ENCODE assay signal across 8 mouse cellular contexts in the genomic region with DNA sequence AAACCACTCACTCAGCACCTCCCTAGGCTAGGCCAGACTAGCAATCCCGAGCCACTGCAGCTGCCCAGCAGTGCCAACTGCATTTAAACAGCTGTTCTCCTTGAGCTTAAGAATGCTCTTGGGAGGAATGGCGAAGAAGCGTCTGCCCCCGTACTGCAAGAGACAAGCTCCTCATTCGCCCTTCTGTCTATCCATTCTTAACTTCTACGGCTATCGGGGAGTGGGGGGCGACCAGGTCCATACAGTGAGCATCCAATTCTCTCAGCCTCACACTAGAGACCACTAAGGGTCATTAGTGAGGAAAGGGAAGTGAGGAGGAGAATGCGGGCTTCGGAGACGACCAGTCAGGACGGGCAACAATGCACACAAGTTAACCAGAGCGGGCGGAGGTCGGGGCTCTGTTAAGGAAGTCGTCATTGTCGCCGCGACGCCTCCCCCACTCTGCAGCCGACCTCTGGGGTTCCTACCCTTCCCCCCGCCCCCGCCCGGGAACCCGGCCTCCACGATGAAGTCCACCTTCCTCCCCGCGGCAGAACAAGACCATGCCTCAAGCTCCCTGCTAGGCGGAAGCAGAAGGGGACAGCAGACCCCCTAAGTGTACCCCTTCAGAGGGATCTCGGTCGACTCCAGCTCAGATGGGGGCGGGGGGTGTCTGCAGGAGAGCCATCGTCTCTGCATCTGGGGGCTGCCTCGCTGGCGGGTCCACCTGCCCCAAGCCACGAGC. TPM values are rescaled to one million over a fixed set of nuclear protein-coding genes. Genes with fewer than 3 reads are reported as not detected.
DNase-seq lines count a peak whose midpoint lies in the region; ATAC-seq and TF ChIP-seq lines count a peak whose summit lies in the region.

Gene Nkiras2, plus strand, starts transcription at position 484 of the 724 bp plus-strand sequence.

- 0 out of 2 replicates have a peak, but pooled peaks cover 10% of the 10 kb centered on the region for H3K36me3 ChIP-seq in embryonic facial prominence, embryonic 12.5 days
- no peaks in the 10 kb centered on the region for H3K36me3 ChIP-seq in heart, embryonic 11.5 days (ENCODE audit: control insufficient read depth, insufficient read depth, low read length)
- H3K36me3 ChIP-seq in kidney, embryonic 15.5 days, result peaks cover 7% of the 10 kb centered on the region; the same call in 1 of the 2 replicates
- peaks cover 11% of the 10 kb centered on the region for H3K36me3 ChIP-seq in liver, embryonic 12.5 days
- H3K36me3 ChIP-seq in myocyte (ENCODE audit: control insufficient read depth, insufficient read depth), result peaks cover 5% of the 10 kb centered on the region
- no peaks in the 10 kb centered on the region for H3K36me3 ChIP-seq in testis, adult 2 months (ENCODE audit: control insufficient read depth, insufficient read depth, low read length)

- peaks cover 51% of the 10 kb centered on the region for H3K79me2 ChIP-seq in myocyte (ENCODE audit: control insufficient read depth, insufficient read depth)

- TF ChIP-seq POLR2A in myocyte (IDR thresholded peaks at IDR 0.05; ENCODE audit: insufficient read length, low read depth), result peak; percentile 26
- no peak for TF ChIP-seq POLR2A in testis, adult 2 months (IDR thresholded peaks at IDR 0.05; ENCODE audit: control insufficient read depth, low read depth, low read length)

- H3K27ac ChIP-seq in embryonic facial prominence, embryonic 12.5 days, result peak within 1 kb of the TSS; percentile 90
- H3K27ac ChIP-seq in heart, embryonic 11.5 days (ENCODE audit: low read depth, low read length), result peak within 1 kb of the TSS; percentile 94
- H3K27ac ChIP-seq in kidney, embryonic 15.5 days, result peak within 1 kb of the TSS; percentile 96
- peak within 1 kb of the TSS; percentile 84 for H3K27ac ChIP-seq in liver, embryonic 12.5 days
- H3K27ac ChIP-seq in testis, adult 2 months (ENCODE audit: control insufficient read depth, insufficient read depth, low read depth, low read length), result peak within 1 kb of the TSS; percentile 92

- H3K9me3 ChIP-seq in embryonic facial prominence, embryonic 12.5 days, result no peaks in the 10 kb centered on the region
- no peaks in the 10 kb centered on the region for H3K9me3 ChIP-seq in heart, embryonic 11.5 days (replicated peaks; ENCODE audit: control insufficient read depth, low read length)
- H3K9me3 ChIP-seq in kidney, embryonic 15.5 days (replicated peaks), result no peaks in the 10 kb centered on the region
- H3K9me3 ChIP-seq in liver, embryonic 12.5 days (replicated peaks), result no peaks in the 10 kb centered on the region

- H3K27me3 ChIP-seq in embryonic facial prominence, embryonic 12.5 days, result no peaks in the 10 kb centered on the region
- no peaks in the 10 kb centered on the region for H3K27me3 ChIP-seq in heart, embryonic 11.5 days (ENCODE audit: control insufficient read depth, insufficient read depth, low read length)
- H3K27me3 ChIP-seq in kidney, embryonic 15.5 days, result no peaks in the 10 kb centered on the region
- no peaks in the 10 kb centered on the region for H3K27me3 ChIP-seq in liver, embryonic 12.5 days (replicated peaks)
- no peaks in the 10 kb centered on the region for H3K27me3 ChIP-seq in myocyte (ENCODE audit: control insufficient read depth, insufficient read depth, insufficient read length)
- no peaks in the 10 kb centered on the region for H3K27me3 ChIP-seq in testis, adult 2 months (ENCODE audit: control insufficient read depth, insufficient read depth, low read length)

- WGBS in embryonic facial prominence, embryonic 12.5 days, result under 1% methylated on average over 36 of the region's 36 CpGs
- under 1% methylated on average over 34 of the region's 36 CpGs for WGBS in heart, embryonic 11.5 days (ENCODE audit: insufficient replicate concordance)
- WGBS in kidney, embryonic 15.5 days, result under 1% methylated on average over 36 of the region's 36 CpGs
- under 1% methylated on average over 35 of the region's 36 CpGs for WGBS in liver, embryonic 12.5 days (ENCODE audit: insufficient replicate concordance)

- peak; percentile 48; the same call in 1 of the 2 replicates for ATAC-seq in embryonic facial prominence, embryonic 12.5 days (ENCODE audit: insufficient number of reproducible peaks, insufficient read depth, low FRiP score, low TSS enrichment)
- peak; percentile 60 for ATAC-seq in heart, embryonic 11.5 days (replicated peaks; ENCODE audit: insufficient number of reproducible peaks, low FRiP score, low TSS enrichment)
- peak; percentile 65 for ATAC-seq in kidney, embryonic 15.5 days (replicated peaks; ENCODE audit: low FRiP score)
- peak; percentile 63 for ATAC-seq in liver, embryonic 12.5 days

- peak within 1 kb of the TSS; percentile 87 for H3K9ac ChIP-seq in embryonic facial prominence, embryonic 12.5 days
- H3K9ac ChIP-seq in heart, embryonic 11.5 days (ENCODE audit: low read depth, low read length), result peak within 1 kb of the TSS; percentile 93
- peak within 1 kb of the TSS; percentile 93 for H3K9ac ChIP-seq in kidney, embryonic 15.5 days
- peak within 1 kb of the TSS; percentile 89 for H3K9ac ChIP-seq in liver, embryonic 12.5 days

- DNase-seq in 3T3-L1 (ENCODE audit: low read depth, low spot score), result peak; percentile 69
- peak; percentile 93 for DNase-seq in R1 (ENCODE audit: low read depth, low spot score)

- H3ac ChIP-seq in myocyte (ENCODE audit: control insufficient read depth, insufficient read length), result peak within 1 kb of the TSS; percentile 40

- peaks cover 28% of the 10 kb centered on the region for H3K4me1 ChIP-seq in embryonic facial prominence, embryonic 12.5 days
- H3K4me1 ChIP-seq in heart, embryonic 11.5 days (ENCODE audit: control insufficient read depth, insufficient read depth, low read length), result peaks cover 23% of the 10 kb centered on the region
- peaks cover 32% of the 10 kb centered on the region for H3K4me1 ChIP-seq in kidney, embryonic 15.5 days
- peaks cover 68% of the 10 kb centered on the region for H3K4me1 ChIP-seq in liver, embryonic 12.5 days
- H3K4me1 ChIP-seq in testis, adult 2 months (ENCODE audit: control insufficient read depth, insufficient read depth, low read length), result no peaks in the 10 kb centered on the region; the same call in none of the 2 replicates

- TF ChIP-seq CTCF in testis, adult 2 months (IDR thresholded peaks at IDR 0.05; ENCODE audit: control insufficient read depth, insufficient read depth, insufficient replicate concordance, low read depth, low read length), result 0 out of 2 replicates have a peak, but pooled peaks have one; percentile 1

- peak within 1 kb of the TSS; percentile 85 for H3K4me3 ChIP-seq in embryonic facial prominence, embryonic 12.5 days
- H3K4me3 ChIP-seq in heart, embryonic 11.5 days (ENCODE audit: low read depth, low read length), result peak within 1 kb of the TSS; percentile 90
- peak within 1 kb of the TSS; percentile 97 for H3K4me3 ChIP-seq in kidney, embryonic 15.5 days (replicated peaks)
- peak within 1 kb of the TSS; percentile 85 for H3K4me3 ChIP-seq in liver, embryonic 12.5 days
- H3K4me3 ChIP-seq in myocyte, result peak within 1 kb of the TSS; percentile 98
- peak within 1 kb of the TSS; percentile 100 for H3K4me3 ChIP-seq in testis, adult 2 months (ENCODE audit: control insufficient read depth, low read depth, low read length)

- peak within 1 kb of the TSS; percentile 84 for H3K4me2 ChIP-seq in embryonic facial prominence, embryonic 12.5 days (replicated peaks)
- H3K4me2 ChIP-seq in heart, embryonic 11.5 days, result peak within 1 kb of the TSS; percentile 88
- H3K4me2 ChIP-seq in kidney, embryonic 15.5 days, result peak within 1 kb of the TSS; percentile 81
- peak within 1 kb of the TSS; percentile 91 for H3K4me2 ChIP-seq in liver, embryonic 12.5 days
- peak within 1 kb of the TSS; percentile 96 for H3K4me2 ChIP-seq in myocyte (ENCODE audit: low read depth)

TF ChIP-seq in myocyte, 11 proteins besides CTCF, POLR2A, EP300 and RAD21:
- TF ChIP-seq TCF3 (IDR thresholded peaks at IDR 0.05; ENCODE audit: insufficient read length, low read depth), result peak; percentile 75
- peak; percentile 81 for TF ChIP-seq TCF12 (IDR thresholded peaks at IDR 0.05; ENCODE audit: insufficient read depth, poor library complexity, severe bottlenecking)
- TF ChIP-seq E2F4 (IDR thresholded peaks at IDR 0.05; ENCODE audit: insufficient read depth), result no peak
- TF ChIP-seq SRF (IDR thresholded peaks at IDR 0.05; ENCODE audit: control insufficient read depth, insufficient read length, low read depth), result no peak
- TF ChIP-seq POLR2AphosphoS2 (IDR thresholded peaks at IDR 0.05; ENCODE audit: insufficient read length, low read depth), result peak; percentile 64
- TF ChIP-seq MYOD1 (IDR thresholded peaks at IDR 0.05; ENCODE audit: control insufficient read depth in 1 of 3, insufficient read length in 2 of 3, low read depth in 2 of 3), result peak; percentile 67 to 93 (median 89)
- TF ChIP-seq REST (IDR thresholded peaks at IDR 0.05; ENCODE audit: insufficient read depth, insufficient read length), result no peak
- TF ChIP-seq MAX (IDR thresholded peaks at IDR 0.05; ENCODE audit: low read depth), result no peak
- TF ChIP-seq USF1 (IDR thresholded peaks at IDR 0.05; ENCODE audit: low read depth), result no peak
- TF ChIP-seq MYOG (IDR thresholded peaks at IDR 0.05; ENCODE audit: control insufficient read depth in 1 of 3, insufficient read depth in 1 of 3, insufficient read length in 2 of 3, low read depth in 2 of 3), result peak; percentile 88 to 97 (median 94)
TF ChIP-seq in myocyte: peak in this region for 5.

RNA-seq across cellular contexts. Expression of gene Nkiras2, which starts in this region (rescaled TPM):
- polyA plus RNA-seq in embryonic facial prominence, embryonic 12.5 days (2016; fragmentation: Nextera tagmentation; extraction: Ambion mirVana), result 80.6 and 83.7 TPM in 2 replicates
- 65.4 and 66.9 TPM in 2 replicates for polyA plus RNA-seq in heart, embryonic 11.5 days (2014; fragmentation: Nextera tagmentation; extraction: Ambion mirVana)
- 59.7 and 63.5 TPM in 2 replicates for polyA plus RNA-seq in kidney, embryonic 15.5 days (2015; fragmentation: Nextera tagmentation; extraction: Ambion mirVana)
- 22.5 and 24.4 TPM in 2 replicates for polyA plus RNA-seq in liver, embryonic 12.5 days (2016; fragmentation: Nextera tagmentation; extraction: Ambion mirVana)
- 130 TPM for polyA plus RNA-seq in myocyte (2012; fragmentation: generic; extraction: Trizol)
- polyA plus RNA-seq in testis, adult 2 months (2012; rRNA removed), result 245 and 266 TPM in 2 replicates

Comparison
In these comparisons a context has a peak if more than half of its experiments do, and no peak if none do; other contexts are left out.
1. Peak in every context shown above with its lines: DNase-seq, ATAC-seq, H3K4me3 ChIP-seq and H3K27ac ChIP-seq.